In the genomic region with DNA sequence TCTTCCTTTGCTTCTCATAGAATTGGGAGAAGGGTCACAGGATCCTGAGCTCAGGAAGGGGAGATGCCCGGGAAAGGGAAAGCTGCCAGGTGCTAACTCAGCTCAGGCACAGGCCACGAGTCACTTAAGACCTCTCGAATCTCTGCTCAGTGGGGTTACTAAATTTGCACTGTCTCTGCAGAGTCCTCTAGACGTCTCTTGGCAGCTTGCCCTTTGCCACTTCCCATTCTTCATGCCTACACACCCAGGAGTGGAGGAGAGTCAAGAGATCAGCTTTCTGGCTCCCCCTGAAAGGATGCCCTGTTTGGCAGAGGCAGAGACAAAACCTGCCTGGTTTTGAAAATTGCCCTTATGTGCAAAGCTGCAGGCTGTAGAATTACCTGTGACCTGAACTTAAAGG, we compare ENCODE assay signal across 8 mouse cellular contexts. TPM values are rescaled to one million over a fixed set of nuclear protein-coding genes. Genes with fewer than 3 reads are reported as not detected.
DNase-seq lines count a peak whose midpoint lies in the region; ATAC-seq lines count a peak whose summit lies in the region.

No protein-coding gene starts in this region.

- ATAC-seq in megakaryocyte progenitor cell, adult 5-6 weeks (replicated peaks; ENCODE audit: poor library complexity), result peak; percentile 84
- ATAC-seq in erythroid progenitor cell, adult 5-6 weeks (replicated peaks; ENCODE audit: low FRiP score, poor library complexity, severe bottlenecking), result no peak

- DNase-seq in urinary bladder, postnatal 14 days (ENCODE audit: low spot score), result peak; percentile 17
- no peak for DNase-seq in urinary bladder, postnatal 10 days (ENCODE audit: low spot score)
- DNase-seq in frontal cortex, postnatal 14 days (ENCODE audit: low spot score in 2 of 2), result peak; percentile 16 to 33
- DNase-seq in kidney, postnatal 14 days, result peak; percentile 66
- DNase-seq in embryo, embryonic 10 days (ENCODE audit: low spot score), result no peak
- DNase-seq in cerebellum, adult 9-10 months, result no peak

RNA-seq across cellular contexts. Expression of gene Fam117b, which starts 17.4 kb away (rescaled TPM):
- 23.7 and 24.5 TPM in 2 replicates for total RNA-seq in megakaryocyte progenitor cell, adult 5-6 weeks (2015)
- total RNA-seq in megakaryocyte progenitor cell, adult 5-6 weeks (2017), result 21.2 and 24.4 TPM in 2 replicates
- total RNA-seq in erythroid progenitor cell, adult 5-6 weeks (2015; ENCODE audit: low replicate concordance), result 5.9 and 6.8 TPM in 2 replicates
- 3.4 and 5.9 TPM in 2 replicates for total RNA-seq in erythroid progenitor cell, adult 5-6 weeks (2017; ENCODE audit: low replicate concordance)

Comparison
In these comparisons a context has a peak if more than half of its experiments do, and no peak if none do; other contexts are left out.
1. DNase-seq: peak in urinary bladder, postnatal 14 days (single experiment), frontal cortex, postnatal 14 days (2 of 2) and kidney, postnatal 14 days (single experiment); none in urinary bladder, postnatal 10 days (single experiment), embryo, embryonic 10 days (single experiment) and cerebellum, adult 9-10 months (single experiment).